Mouse (Mus musculus) embryonic fibroblast, embryonic 13.5 days (primary cell): ENCODE measurements at regions not wholly inside any gene's neighbourhood (a gene's known extent, or its start where the extent isn't known, plus 50 kb on each side); places are given as distances from the start of the nearest gene placed in this dataset.

ENCODE experiments used
- H3K27ac ChIP-seq: 2 replicates; pipeline ENCODE4 v1.5.1; 2012; ENCODE audit warnings: low read length, control low read depth, inconsistent platforms; ENCODE audit not compliant: insufficient read depth
- H3K4me1 ChIP-seq: 2 replicates; pipeline ENCODE4 v1.6.1; 2011; ENCODE audit warnings: low read length; ENCODE audit not compliant: control insufficient read depth, insufficient read depth
- H3K4me3 ChIP-seq: 2 replicates; pipeline ENCODE4 v1.5.1; 2011; ENCODE audit warnings: mild to moderate bottlenecking, control low read depth, low read length; ENCODE audit not compliant: insufficient read depth
- CTCF ChIP-seq: IDR thresholded peaks from 2 replicates; pipeline ENCODE4 v1.5.1; 2011; ENCODE audit warnings: mild to moderate bottlenecking, control low read depth, low read length, moderate library complexity, borderline replicate concordance; ENCODE audit not compliant: insufficient read depth
- POLR2A ChIP-seq: IDR thresholded peaks from 2 replicates; pipeline ENCODE4 v1.6.1; 2011; ENCODE audit warnings: low read depth, mild to moderate bottlenecking, control low read depth, low read length, moderate library complexity

- no peak for TF ChIP-seq POLR2A
- no peak for TF ChIP-seq CTCF
- H3K27ac ChIP-seq = no peak overlapping the region
Measured at GRCm38 (mm10) chr1:88807901-88808300, 105.9 kb upstream of the Arl4c start.

DNA sequence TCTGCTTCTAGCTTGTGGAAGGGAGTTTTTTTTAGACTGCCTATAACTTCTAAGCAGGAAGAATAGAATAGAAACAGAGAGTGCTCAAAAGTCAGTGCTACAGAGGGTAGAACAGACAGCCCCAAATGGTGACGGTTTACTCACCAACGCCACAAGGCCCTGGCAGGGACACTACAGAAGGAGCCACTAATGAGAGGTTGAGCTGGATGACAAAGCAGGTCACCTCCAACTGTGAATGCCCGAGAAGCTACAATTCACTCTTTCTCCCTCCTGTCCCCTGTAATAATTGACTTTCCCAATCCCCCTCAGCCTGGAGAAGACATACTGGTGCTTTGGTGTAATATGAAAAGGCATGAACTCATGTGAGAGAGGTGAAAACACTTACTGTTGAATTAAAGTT lies 106.5 kb upstream of the Arl4c start:
- Histone ChIP-seq H3K27ac (no peak overlapping the region), H3K4me3 (no peak overlapping the region), H3K4me1 (no peaks in the 10 kb centered on the region)
- no peak for TF ChIP-seq CTCF

More at GRCm38 (mm10) chr1:88807901-88808300, 105.9 kb upstream of the Arl4c start:
- Histone ChIP-seq H3K4me3 (no peak overlapping the region), H3K4me1 (no peaks in the 10 kb centered on the region)

DNA sequence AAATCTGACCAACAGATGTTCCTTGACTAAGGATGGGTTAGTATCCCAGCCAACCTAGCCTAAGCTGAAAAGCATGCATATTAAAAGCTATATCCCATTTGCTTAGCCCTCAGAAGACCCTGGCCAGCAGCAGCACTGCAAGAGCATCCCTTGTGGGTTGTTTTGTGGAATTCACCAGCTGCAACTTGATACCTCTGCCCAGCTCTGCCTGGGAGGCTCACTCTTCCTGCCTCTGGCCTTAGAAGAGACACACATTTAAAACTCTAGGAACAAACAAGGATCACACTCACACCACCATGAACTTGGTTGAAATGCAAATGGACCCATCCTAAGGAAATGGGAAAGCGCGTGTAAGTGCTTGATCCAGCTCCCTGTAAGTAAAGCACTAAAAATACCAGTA lies 107.7 kb upstream of the Arl4c start:
- TF ChIP-seq POLR2A = no peak
- TF ChIP-seq CTCF = no peak
- Histone ChIP-seq H3K27ac (no peak overlapping the region), H3K4me1 (no peaks in the 10 kb centered on the region), H3K4me3 (no peak overlapping the region)

DNA sequence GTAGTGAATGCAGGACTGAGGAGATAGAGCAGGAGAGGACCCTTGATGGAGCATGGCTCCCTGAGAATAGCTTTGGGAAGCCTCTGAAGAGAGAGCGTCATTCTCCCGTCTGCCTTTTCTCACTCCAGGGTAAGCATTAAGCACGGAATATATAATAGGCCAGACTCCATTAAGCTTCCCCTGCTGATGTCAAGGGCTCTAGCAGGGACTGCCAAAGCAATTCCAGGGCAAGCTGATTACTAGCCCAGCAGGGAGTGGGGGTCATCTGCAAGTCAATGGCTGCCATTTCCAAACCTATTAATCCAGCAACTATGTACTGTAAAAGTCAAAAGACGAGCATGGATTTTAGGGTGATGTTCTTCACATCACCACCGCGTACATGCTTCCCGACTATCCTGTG lies 111.2 kb upstream of the Arl4c start:
- Histone ChIP-seq H3K4me1 (no peaks in the 10 kb centered on the region), H3K4me3 (no peak overlapping the region), H3K27ac (no peak overlapping the region)
- TF ChIP-seq POLR2A = no peak
- TF ChIP-seq CTCF = no peak

DNA sequence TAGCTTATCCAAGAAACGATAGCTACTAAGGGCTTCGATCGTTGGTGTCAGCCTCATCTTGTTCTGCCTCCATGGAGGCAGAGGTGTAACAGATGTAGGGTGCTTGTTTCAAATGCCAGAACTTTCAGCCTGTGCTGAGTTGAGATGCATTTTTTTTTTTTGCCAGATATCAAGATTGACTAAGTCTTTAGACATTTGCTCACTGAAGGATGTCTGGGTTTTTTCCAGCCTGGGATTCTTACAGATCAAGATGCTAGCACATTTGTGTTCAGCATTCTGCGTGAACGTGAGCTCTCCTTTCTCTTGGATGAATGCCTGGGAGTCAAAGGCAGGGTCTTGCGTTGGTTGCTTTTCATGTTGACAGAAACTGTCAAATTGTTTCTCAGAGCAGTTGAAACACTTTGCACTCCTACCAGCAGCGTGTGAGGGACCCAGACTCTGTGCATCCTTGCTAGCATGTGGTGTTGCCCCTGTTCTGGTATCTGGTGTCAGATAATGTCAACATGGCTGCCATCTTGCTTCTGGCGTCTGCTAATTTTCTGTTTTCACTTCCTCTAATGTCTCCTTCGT lies 114.4 kb upstream of the Arl4c start:
- Histone ChIP-seq H3K4me1 (no peaks in the 10 kb centered on the region), H3K4me3 (no peak overlapping the region), H3K27ac (no peak overlapping the region)
- TF ChIP-seq POLR2A (no peak), CTCF (no peak)

DNA sequence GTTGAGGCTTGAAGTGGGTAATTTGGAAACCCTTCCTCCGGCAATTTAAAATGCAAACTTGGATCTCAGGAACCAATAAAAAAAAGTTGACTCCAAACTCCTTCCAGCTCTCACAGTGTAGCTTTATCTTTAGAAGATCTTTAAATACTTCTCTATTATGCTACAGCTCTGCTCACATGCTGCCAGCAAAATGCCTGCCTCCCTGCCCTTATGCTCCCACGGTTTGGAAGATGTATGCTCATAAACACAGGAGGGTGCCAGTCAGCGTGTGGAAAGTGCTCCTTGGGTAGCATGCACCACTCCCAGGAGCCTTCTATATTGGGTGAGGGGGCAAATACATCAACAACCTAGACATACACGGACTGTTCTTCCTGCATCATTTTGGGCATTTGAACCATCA lies 123.2 kb upstream of the Arl4c start:
- no peak overlapping the region for H3K4me3 ChIP-seq
- H3K27ac ChIP-seq = no peak overlapping the region
- no peaks in the 10 kb centered on the region for H3K4me1 ChIP-seq
- TF ChIP-seq CTCF = no peak
- no peak for TF ChIP-seq POLR2A

GRCm38 (mm10) chr1:88838661-88839274 lies 136.7 kb upstream of the Arl4c start:
- H3K4me1 ChIP-seq = no peaks in the 10 kb centered on the region
- H3K27ac ChIP-seq = no peak overlapping the region
- TF ChIP-seq CTCF (no peak), POLR2A (no peak)
- no peak overlapping the region for H3K4me3 ChIP-seq

DNA sequence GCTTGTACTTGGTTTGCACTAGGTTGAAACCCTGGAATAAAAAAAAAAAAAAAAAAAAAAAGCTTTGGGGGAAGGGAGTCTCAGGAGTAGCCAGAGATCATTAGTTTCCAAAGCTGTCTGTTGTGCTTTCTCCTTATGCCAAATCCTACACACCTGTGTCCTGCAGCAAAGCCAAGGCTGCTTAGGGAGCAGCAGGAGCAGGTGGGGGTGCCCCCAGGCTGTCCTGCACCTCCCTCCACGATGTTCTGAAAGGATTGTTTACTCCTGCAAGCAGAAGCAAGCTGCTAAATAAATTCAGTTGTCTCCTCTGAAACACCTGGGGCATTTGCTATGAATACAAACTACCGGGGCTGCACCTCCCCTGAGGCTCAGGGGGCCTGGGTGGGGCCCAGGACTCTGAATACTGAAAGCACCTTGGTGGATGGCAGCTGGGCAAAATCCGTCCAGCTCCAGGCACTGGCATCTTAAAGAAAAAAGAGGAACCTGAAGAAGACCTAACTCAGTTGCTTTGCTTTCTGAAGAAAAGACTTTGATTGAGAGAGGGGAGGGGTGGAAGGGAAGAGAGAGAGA lies 137.5 kb upstream of the Arl4c start:
- TF ChIP-seq CTCF (no peak), POLR2A (no peak)
- no peak overlapping the region for H3K27ac ChIP-seq
- no peaks in the 10 kb centered on the region for H3K4me1 ChIP-seq
- H3K4me3 ChIP-seq = no peak overlapping the region

DNA sequence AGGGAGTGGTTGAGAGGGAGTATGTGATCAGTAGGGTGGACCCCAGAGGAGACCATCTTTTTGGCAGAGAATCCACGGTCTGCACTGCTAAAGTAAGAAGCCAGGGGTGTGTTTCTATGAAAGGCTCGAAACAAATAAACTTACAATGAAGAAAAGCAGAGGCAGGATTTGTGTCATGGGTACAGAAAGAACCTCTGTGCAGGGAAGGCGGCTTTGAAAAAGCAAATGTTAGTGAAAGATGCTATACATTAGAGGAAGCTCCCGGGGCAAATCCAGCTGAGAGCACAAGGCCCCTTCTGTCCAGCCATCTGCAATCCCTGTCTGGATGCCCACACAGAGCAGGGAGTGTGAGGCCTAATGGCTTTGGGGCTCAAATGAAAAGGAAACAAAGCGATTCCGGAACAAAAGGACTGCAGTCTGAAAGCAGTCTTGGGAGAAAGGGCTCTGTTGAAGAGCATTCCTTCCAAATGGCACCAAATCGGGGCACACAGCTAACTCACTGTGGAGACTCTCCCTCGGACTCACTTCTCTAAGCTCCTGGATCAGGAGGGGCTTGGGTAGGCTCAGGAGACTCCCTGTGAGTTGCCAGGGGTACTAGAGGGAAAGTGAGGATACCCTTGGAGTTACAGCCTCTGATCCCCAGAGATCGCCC lies 138.1 kb upstream of the Arl4c start:
- H3K27ac ChIP-seq = no peak overlapping the region

DNA sequence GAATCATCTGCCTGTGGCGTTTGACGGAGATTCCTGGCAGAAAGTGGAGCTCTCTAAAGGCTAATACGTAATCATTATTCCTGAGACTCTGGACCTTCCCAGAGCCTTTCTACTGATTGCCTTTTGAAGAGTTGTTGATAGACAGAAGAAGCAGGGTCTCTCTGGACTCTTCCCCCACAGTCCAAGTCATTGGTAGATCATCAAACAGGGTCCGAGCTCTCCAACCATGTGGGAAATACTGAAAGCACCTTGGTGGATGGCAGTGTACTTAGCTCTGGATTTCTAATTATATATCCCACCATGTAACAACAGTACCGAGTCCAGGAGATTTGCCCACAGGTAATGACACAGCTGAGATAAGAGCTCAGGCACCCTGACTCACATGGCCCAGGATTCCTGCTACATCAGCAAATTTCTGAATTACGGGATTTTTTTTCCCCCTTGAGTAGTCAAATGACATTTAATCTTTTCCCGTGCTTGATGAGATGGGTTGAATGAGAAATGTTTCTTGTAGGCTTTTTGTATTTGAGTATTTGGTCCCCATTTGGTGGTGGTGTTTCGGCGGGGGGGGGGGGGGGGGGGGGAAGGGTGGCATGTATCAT lies 139.1 kb upstream of the Arl4c start:
- no peak overlapping the region for H3K27ac ChIP-seq
- TF ChIP-seq CTCF = no peak
- TF ChIP-seq POLR2A = no peak
- no peaks in the 10 kb centered on the region for H3K4me1 ChIP-seq
- no peak overlapping the region for H3K4me3 ChIP-seq

More for the DNA sequence above, 138.1 kb upstream of the Arl4c start:
- TF ChIP-seq POLR2A (no peak), CTCF (no peak)
- H3K4me3 ChIP-seq = no peak overlapping the region
- H3K4me1 ChIP-seq = no peaks in the 10 kb centered on the region
